Mouse (Mus musculus) cerebellum, adult 2 months (tissue): Measurements from ENCODE around the gene Pkp3. TPM values are rescaled to one million over a fixed set of nuclear protein-coding genes. Genes with fewer than 3 reads are reported as not detected.

ENCODE experiments used
- DNase-seq, 2 experiments: peaks; one replicate each; pipeline ENCODE4 v3.0.0; 2021
- H3K27ac ChIP-seq: fragments of 200-500 bp; 2 replicates; pipeline ENCODE4 v1.5.1; 2012; ENCODE audit warnings: low read length, control low read depth, inconsistent platforms; ENCODE audit not compliant: insufficient read depth
- H3K27me3 ChIP-seq: fragments of 200-500 bp; 2 replicates; pipeline ENCODE4 v1.6.1; 2012; ENCODE audit warnings: inconsistent platforms, mild to moderate bottlenecking, low read length, moderate library complexity; ENCODE audit not compliant: control insufficient read depth, insufficient read depth
- H3K4me1 ChIP-seq: fragments of 200-500 bp; 2 replicates; pipeline ENCODE4 v1.6.1; 2011; ENCODE audit warnings: low read length; ENCODE audit not compliant: control insufficient read depth, insufficient read depth
- H3K4me3 ChIP-seq: fragments of 200-500 bp; replicated peaks from 2 replicates; pipeline ENCODE3; 2011; ENCODE audit warnings: mild to moderate bottlenecking, low read depth, low read length, control low read depth; ENCODE audit not compliant: insufficient read depth
- CTCF ChIP-seq: fragments of 200-500 bp; IDR thresholded peaks from 2 replicates; pipeline ENCODE4 v1.5.1; 2011; ENCODE audit warnings: low read depth, mild to moderate bottlenecking, control low read depth, low read length, moderate library complexity, borderline replicate concordance; ENCODE audit not compliant: insufficient read depth
- POLR2A ChIP-seq: fragments of 200-500 bp; IDR thresholded peaks from 2 replicates; pipeline ENCODE4 v1.6.1; 2011; ENCODE audit warnings: low read length, control low read depth, borderline replicate concordance; ENCODE audit not compliant: insufficient read depth
- WGBS: fragments of 180-500 bp; shearing (Covaris S2); methylation state at CpG from one replicate; pipeline ENCODE4 v1.1.7; 2018; 5-methylcytosine and 5-hydroxymethylcytosine counted together
- polyA plus RNA-seq: library from polyadenylated mRNA; depleted of rRNA; stranded (reverse); fragments of >200 nt; gene quantifications from 2 replicates; pipeline ENCODE4 v1.2.3, GENCODE M21; 2012

Gene Pkp3
- polyA plus RNA-seq, 1 experiment = 9.6 TPM

- no peak for TF ChIP-seq POLR2A
- peak; percentile 50; the same call in 1 of the 2 replicates for TF ChIP-seq CTCF
- H3K4me1 ChIP-seq = no peaks in the 10 kb centered on the region
- peak in 1 of 2 experiments; percentile 12 for DNase-seq
- no peak overlapping the region for H3K27ac ChIP-seq
- no peaks in the 10 kb centered on the region for H3K27me3 ChIP-seq
- 46% methylated on average over 23 of the region's 23 CpGs for WGBS
- H3K4me3 ChIP-seq = no peak overlapping the region
Observed at GRCm38 (mm10) chr7:141072017-141072745, 5.8 kb upstream of the Pkp3 start.

GRCm38 (mm10) chr7:141073782-141074181 is 4.2 kb upstream of the Pkp3 start:
- 74% methylated on average over 4 of the region's 4 CpGs for WGBS
- no peak overlapping the region for H3K4me3 ChIP-seq

GRCm38 (mm10) chr7:141078876-141079275 is 858 bp downstream of the Pkp3 start:
- 77% methylated on average over 4 of the region's 4 CpGs for WGBS
- TF ChIP-seq CTCF = no peak
- no peak for TF ChIP-seq POLR2A
- H3K27me3 ChIP-seq = no peaks in the 10 kb centered on the region
- peak in 1 of 2 experiments; percentile 5 for DNase-seq
- H3K4me3 ChIP-seq = no peak overlapping the region
- H3K4me1 ChIP-seq = no peaks in the 10 kb centered on the region
- H3K27ac ChIP-seq = no peak overlapping the region

More at GRCm38 (mm10) chr7:141073782-141074181, 4.2 kb upstream of the Pkp3 start:
- Histone ChIP-seq H3K27me3 (no peaks in the 10 kb centered on the region), H3K4me1 (no peaks in the 10 kb centered on the region), H3K27ac (no peak overlapping the region)
- TF ChIP-seq POLR2A = no peak
- no peak for TF ChIP-seq CTCF
- DNase-seq = peak in 1 of 2 experiments; percentile 4

DNA sequence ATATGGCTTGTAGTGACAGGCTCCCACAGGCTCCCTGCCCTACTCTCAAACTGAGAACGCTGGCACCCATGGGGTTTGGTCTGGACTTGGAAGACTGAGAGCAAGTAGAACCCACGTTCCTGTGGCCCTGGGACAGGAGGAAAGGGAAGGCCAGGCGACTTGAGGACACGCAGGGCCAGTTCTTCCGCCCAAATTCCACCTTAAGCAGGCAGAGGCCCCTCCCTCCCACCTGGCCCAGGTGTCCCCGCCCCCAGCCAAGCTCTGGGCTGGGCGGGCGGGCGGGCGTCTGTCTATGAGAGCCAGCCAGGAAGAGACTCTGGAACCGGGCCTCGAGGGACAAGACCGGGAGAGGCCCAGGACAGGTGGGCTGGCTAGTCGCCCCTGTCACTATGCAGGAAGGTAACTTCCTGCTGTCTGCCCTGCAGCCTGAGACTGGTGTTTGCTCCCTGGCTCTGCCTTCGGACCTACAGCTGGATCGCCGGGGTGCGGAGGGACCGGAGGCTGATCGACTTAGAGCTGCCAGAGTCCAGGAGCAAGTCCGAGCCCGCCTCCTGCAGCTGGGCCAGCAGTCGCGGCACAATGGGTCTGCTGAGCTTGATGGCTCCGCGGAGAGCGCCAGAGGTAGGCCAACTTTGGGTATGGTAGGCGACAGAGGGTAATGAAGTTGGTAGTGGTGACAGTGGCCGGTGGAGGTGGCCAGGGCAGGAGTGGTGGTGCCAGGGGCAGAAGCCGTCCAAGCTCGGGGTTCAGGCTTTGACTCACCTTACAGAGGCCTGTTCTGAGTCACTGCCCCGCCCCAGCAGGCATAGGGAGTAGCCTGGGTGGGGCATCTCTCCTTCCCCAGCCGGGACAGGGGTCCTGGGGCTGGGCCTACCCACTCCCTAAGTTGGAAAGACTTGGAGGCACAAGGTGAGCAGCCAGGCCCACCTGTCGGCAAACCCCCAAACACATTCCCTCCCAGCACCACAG is 1.7 kb downstream of the Pkp3 start:
- Histone ChIP-seq H3K27ac (no peak overlapping the region), H3K4me1 (no peaks in the 10 kb centered on the region), H3K27me3 (no peaks in the 10 kb centered on the region), H3K4me3 (no peak overlapping the region)
- peak in 1 of 2 experiments; percentile 5 for DNase-seq
- TF ChIP-seq CTCF (no peak), POLR2A (no peak)
- WGBS = 32% methylated on average over 34 of the region's 34 CpGs

DNA sequence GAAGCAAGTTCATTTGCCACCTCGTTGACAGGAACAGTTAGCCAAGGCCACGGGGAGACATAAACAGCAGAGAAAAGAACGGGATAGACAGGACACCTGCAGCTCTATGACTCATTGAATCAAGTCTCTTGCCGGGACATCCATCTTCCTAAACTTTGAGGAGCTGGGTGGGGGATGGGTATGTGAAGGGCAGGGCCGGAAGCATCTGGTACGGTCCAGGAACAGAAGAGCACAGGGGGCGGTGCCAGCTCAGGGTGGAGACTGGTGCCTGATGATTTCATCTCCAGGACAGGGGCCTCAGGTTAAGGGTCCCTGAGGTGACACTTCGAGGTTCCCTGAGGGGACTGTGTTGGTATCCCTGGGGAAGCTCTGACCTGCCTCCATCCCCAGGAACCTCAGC is 9.9 kb downstream of the Pkp3 start:
- H3K4me3 ChIP-seq = no peak overlapping the region
- DNase-seq = no peak
- no peaks in the 10 kb centered on the region for H3K4me1 ChIP-seq
- WGBS = 41% methylated on average over 8 of the region's 8 CpGs
- no peaks in the 10 kb centered on the region for H3K27me3 ChIP-seq
- TF ChIP-seq POLR2A = no peak
- TF ChIP-seq CTCF = no peak
- no peak overlapping the region for H3K27ac ChIP-seq

DNA sequence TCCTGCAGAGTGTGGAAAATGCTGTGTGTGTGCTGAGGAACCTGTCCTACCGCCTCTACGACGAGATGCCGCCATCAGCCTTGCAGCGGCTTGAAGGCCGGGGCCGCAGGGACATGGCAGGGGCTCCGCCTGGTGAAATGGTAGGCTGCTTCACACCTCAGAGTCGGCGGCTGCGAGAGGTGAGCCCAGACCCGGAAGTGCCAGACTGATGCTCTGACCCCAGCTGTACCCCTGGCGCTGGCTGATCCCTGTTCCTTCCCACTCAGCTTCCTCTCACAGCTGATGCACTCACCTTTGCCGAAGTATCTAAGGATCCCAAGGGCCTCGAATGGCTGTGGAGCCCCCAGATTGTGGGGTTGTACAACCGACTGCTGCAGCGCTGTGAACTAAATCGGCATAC is 10.5 kb downstream of the Pkp3 start:
- DNase-seq = no peak
- H3K4me1 ChIP-seq = no peaks in the 10 kb centered on the region
- WGBS = 22% methylated on average over 18 of the region's 18 CpGs
- H3K27ac ChIP-seq = no peak overlapping the region
- no peaks in the 10 kb centered on the region for H3K27me3 ChIP-seq
- no peak overlapping the region for H3K4me3 ChIP-seq
- TF ChIP-seq POLR2A (no peak), CTCF (no peak)

- TF ChIP-seq POLR2A = no peak
- no peak for TF ChIP-seq CTCF
- DNase-seq = no peak
- WGBS = 67% methylated on average over 8 of the region's 8 CpGs
- no peaks in the 10 kb centered on the region for H3K4me1 ChIP-seq
- H3K27ac ChIP-seq = no peak overlapping the region
- H3K4me3 ChIP-seq = no peak overlapping the region
- H3K27me3 ChIP-seq = no peaks in the 10 kb centered on the region
Observed at GRCm38 (mm10) chr7:141090228-141090627, 12.2 kb downstream of the Pkp3 start.
